Mouse (Mus musculus) heart, postnatal 25 days (tissue): ENCODE data around the gene Cenph. TPM values are rescaled to one million over a fixed set of nuclear protein-coding genes. Genes with fewer than 3 reads are reported as not detected.
"Not testable (repeated sequence)": the region's sequence is repeated elsewhere in the genome, so short reads cannot be mapped to it uniquely, and the experiment has no call there.

Experiments
- DNase-seq: peaks from one replicate; pipeline ENCODE4 v3.0.0; 2022; ENCODE audit warnings: low spot score
- intact Hi-C: fragments of 180-260 bp; cut with DNase I; formaldehyde crosslinking; loops from one replicate; pipeline ENCODE4 v1.15.1; 2025
- total RNA-seq, 2 experiments: library from RNA; stranded (reverse); gene quantifications; 2 replicates each; pipeline ENCODE4 v1.2.3; 2021

The Cenph gene
- total RNA-seq: under 1 TPM in 1 of 2 experiments, not detected in 1; 0.20 TPM

- intact Hi-C loops: no loop called here
- peak; percentile 53 for DNase-seq
These were observed at the start of gene Cenph for GRCm38 (mm10) chr13:100775252-100776055. TSS of gene Cenph (minus strand) at chr13:100775899.

DNA sequence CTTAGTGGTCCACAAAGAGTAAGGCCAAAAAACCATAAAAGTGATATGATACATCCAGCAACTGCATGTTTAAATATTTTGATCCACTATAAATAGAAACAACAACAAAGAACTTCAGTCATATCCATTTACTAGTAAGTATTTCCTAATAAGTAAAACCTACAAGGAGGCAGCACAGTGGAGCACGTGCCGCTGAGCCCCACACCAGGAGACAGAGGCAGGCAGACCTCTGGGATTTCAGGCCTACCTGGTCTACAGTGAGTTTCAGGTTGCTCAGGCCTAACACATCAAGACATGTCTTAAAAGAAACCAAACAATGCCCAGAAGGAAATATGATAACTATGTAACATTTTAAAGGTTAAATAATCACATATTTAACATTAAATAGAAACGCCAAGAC, 49.2 kb upstream of the Cenph start:
- intact Hi-C loops: no loop called here
- DNase-seq: no peak

DNA sequence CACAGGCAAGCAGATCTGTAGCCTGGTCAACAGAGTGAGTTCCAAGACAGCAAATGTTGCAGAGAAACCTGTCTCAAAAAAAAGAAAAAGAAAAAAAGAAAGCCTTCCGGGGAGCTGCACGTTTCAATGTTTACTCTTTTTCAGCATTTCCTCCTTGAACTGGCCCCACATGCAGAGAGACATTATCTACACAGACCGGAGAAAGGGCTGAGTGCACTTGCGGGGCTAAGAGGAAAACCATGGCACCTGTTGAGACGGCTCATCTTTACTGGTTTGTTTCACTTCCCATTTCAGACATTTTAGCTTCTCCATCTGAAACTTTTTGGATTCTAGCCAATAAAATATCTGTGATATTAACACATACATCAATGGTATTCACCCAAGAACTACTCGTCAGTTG, 48.6 kb upstream of the Cenph start:
- intact Hi-C loops: no loop called here
- no peak for DNase-seq

GRCm38 (mm10) chr13:100823863-100824262, 48.2 kb upstream of the Cenph start:
- intact Hi-C loops: no loop called here

GRCm38 (mm10) chr13:100814451-100814850, 38.8 kb upstream of the Cenph start:
- intact Hi-C loops: no loop called here
- DNase-seq: no peak

More at GRCm38 (mm10) chr13:100823863-100824262, 48.2 kb upstream of the Cenph start:
- DNase-seq: no peak

DNA sequence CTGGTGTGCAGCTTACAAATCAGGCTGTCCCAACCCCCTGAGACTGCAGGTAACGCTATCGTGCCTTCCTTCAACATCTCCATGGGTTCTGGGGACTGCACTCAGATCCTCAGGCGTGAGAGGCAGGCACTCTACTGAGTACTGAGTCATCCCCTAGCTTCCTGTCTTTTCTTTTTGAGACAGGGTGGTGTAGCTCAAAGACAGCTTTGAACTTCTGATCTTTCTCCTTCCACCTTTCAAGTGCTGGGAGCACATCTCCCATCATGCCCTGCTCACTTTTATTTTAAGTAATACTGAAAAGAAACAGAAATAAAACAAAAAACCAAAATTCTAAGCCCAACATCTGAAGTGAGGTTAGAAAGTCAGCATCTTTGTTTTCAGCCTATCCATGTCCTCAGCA, 30.1 kb upstream of the Cenph start:
- intact Hi-C loops: no loop called here

DNA sequence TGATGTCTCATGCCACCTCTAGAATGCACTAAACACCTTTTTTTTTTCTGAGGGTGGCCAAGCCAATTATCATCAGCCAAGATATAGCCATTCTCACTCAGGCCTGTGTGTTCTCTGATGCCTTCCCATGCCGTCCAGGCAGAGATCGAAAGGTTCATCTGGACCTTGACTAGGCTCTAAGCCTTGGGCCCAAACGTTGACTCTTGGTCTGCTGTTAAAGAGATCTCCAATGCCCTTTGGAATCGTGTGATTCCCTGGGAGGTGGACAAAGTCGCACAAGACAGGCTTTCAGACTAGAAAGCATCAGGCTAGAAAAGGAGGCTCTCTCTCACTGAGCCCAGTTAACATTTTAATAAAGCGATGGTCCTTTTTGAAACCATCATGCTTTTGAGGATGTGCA, 21.5 kb upstream of the Cenph start:
- intact Hi-C loops: no loop called here
- no peak for DNase-seq

More for the DNA sequence above, 30.1 kb upstream of the Cenph start:
- DNase-seq: no peak

- intact Hi-C loops: loop anchor here (5.0 kb wide), 2 partner anchors 42 to 57 kb away; partner anchors contain the start of gene Cdk7
- DNase-seq: no peak
These were observed 13.4 kb upstream of the Cenph start for GRCm38 (mm10) chr13:100789083-100789482.

- intact Hi-C loops: loop anchor here (5.0 kb wide), 2 partner anchors 41 to 56 kb away; partner anchors contain the start of gene Cdk7
- not testable (repeated sequence) for DNase-seq
These were observed 12.4 kb upstream of the Cenph start for GRCm38 (mm10) chr13:100788057-100788456.

GRCm38 (mm10) chr13:100787316-100788010, 11.8 kb upstream of the Cenph start:
- intact Hi-C loops: loop anchor here (5.0 kb wide), 2 partner anchors 40 to 55 kb away; partner anchors contain the start of gene Cdk7
- no peak for DNase-seq

DNA sequence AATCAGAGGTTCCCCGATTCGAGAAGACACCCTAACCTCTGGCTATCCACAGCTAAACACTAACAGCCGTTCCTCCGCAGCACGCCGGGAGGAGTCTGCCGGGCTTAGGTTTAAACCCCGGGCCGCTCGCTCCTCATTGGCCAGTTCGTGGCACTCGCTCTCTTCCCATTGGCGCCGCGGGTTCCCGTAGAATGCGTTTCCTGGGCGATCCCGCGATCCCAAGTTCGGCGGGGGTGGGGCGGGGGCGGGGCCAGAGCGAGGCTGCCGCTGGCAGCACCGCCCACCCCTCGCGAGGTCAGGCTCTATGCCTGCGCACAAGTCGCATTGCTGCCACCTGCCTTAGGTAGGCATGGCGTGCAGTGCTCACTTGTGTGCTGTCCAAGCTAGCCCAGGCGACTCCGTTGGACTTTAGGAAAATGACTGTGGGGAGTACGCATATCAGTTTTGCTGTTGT, 10.7 kb upstream of the Cenph start, which contains the start of gene Ccnb1:
Ccnb1 (minus strand) TSS at position 157 of the 454 bp plus-strand sequence.
- intact Hi-C loops: loop anchor here (5.0 kb wide), 2 partner anchors 39 to 54 kb away; partner anchors contain the start of gene Cdk7

DNA sequence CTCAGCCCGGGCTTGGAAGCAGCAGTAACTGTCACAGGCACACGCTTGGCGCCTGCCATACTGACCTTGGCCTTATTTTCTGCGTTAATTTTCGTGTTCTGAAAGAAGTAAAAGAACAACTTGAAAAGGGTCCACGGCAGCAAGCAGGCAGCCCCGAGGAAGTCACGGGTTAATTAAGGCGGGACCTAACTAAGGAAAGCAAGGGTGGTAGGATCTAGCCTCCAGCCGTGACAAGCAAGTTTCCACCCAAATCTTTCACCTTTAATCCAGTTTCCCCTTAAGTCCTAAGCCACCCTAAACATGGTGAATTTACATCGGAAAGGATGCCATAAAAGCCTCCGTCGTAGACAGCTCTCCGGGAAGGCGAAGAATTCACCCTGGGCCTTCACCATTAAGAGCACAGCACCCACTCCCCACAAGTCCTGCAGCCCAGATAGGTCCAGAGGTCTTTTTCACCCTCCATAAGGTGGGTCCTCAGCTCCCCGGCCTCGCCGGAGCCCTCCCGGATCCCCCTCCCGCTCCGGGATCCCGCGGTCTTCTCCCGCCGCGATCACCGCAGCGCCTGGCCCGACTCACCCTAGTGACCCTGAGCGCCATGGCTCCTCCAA, 10.2 kb upstream of the Cenph start:
- intact Hi-C loops: loop anchor here (5.0 kb wide), 2 partner anchors 39 to 54 kb away; partner anchors contain the start of gene Cdk7
- no peak for DNase-seq

More for the DNA sequence above, 10.7 kb upstream of the Cenph start, which contains the start of gene Ccnb1:
- DNase-seq: peak; percentile 80

- DNase-seq: no peak
- intact Hi-C loops: no loop called here
These were observed 1.8 kb upstream of the Cenph start for GRCm38 (mm10) chr13:100777491-100777890.

DNA sequence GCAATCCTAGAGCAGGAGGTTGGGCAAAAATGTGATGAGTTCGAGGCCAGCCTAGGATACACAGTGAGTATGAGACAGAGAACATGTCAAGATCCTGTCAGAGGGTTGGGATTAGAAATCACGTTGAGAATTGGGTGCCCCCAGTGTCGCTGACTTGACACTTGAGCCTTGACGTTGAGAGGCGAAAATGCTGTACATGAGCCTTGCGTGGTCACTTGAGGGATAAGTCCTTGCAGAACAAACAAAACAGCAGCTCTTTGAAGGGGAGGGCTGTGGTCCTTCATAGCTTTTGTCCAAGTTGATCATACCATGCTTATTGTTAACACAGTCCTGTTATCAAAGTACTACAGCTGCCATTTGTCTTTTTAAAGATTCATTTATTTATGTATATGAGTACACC, 1.0 kb upstream of the Cenph start:
- DNase-seq: no peak
- intact Hi-C loops: no loop called here

GRCm38 (mm10) chr13:100776056-100776419, 339 bp upstream of the Cenph start:
- intact Hi-C loops: no loop called here
- no peak for DNase-seq

DNA sequence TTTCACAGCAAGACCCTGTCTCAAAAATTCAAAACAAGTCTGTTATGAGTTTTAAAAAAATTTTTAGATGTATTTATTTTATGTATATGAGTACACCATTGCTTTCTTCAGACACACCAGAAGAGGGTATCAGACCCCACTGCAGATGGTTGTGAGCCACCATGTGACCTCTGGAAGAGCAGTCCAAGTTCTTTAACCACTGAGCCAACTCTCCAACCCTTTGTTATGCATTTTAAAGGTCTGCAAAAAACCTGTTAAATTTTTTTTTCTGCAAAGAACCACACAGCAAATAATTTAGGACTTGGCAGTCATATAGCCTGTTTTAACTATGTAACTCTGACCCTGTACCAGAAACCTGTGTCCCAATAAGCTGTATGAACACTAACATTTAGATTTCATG, 995 bp downstream of the Cenph start:
- intact Hi-C loops: no loop called here

GRCm38 (mm10) chr13:100755329-100755728, 20.4 kb downstream of the Cenph start:
- intact Hi-C loops: no loop called here
- DNase-seq: no peak

More for the DNA sequence above, 995 bp downstream of the Cenph start:
- no peak for DNase-seq

- no peak for DNase-seq
- intact Hi-C loops: no loop called here
These were observed 21.5 kb downstream of the Cenph start for GRCm38 (mm10) chr13:100754186-100754585.

GRCm38 (mm10) chr13:100753011-100753410, 22.7 kb downstream of the Cenph start:
- intact Hi-C loops: no loop called here
- DNase-seq: no peak

GRCm38 (mm10) chr13:100752529-100752928, 23.2 kb downstream of the Cenph start:
- no peak for DNase-seq
- intact Hi-C loops: no loop called here
